Mouse (Mus musculus): Measurements from ENCODE around the gene Ip6k3.

Gene Ip6k3

DNA sequence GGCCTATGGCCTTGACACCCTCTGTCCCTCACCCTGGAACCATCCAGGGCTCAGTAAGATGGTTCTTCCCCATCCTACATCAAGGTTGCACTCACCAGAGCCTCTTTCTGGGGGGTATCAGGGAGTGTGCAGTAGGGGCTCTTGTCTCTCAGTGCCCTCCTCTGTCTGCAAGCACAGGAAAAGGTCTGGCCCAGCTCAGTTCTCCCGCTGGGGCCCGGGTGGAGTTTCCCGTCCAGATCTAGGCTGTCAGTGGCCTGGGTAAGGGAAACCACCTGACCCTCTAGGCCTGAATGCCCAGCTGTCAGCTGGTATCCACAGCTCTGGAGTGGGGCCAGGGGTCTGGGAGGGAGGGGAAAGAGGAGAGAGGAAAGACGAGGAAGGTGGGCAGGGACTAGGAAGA is at the start of gene Ip6k3:
Ip6k3 (minus strand) TSS at position 251 of the 400 bp plus-strand sequence.
- DNase-seq (ENCODE audit: low spot score): no peak

DNA sequence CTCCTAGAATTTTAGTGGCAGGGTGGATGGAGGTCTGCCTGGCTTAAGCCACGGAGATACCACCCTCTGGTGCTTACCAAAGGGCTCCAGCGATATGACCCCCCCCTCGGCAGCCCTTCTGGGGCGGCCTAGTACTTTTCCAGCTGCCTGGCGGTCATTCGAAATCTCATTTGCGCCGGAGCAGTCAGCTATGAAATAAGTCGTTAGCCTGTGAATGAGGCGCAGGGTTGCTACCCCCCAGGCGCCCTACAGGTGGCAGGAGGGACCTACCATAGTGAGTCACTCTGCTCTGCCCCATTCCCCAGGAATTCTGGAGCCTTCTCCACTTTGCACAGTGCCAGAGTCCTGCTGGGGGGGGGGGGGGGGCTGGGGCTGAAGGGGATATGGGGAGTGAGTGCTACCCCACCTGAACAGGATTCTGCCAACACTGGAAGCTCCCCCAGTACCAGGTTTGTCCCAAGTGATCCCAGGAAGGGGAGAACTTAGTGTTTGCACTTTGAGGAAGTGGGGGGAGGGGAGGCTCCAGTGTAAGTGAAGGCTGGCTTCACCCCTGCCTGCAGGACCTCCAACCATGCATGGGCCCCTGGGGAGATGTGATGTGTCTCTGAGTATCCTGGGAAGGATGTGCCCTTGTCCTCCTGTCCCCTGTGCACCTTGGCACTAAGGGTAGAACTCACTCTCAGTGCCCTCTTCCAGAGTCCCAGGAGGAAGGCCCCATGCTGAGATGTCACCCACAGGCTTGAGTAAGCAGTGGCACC is 45.4 kb upstream of the Ip6k3 start:
- DNase-seq (ENCODE audit: low spot score): no peak

DNA sequence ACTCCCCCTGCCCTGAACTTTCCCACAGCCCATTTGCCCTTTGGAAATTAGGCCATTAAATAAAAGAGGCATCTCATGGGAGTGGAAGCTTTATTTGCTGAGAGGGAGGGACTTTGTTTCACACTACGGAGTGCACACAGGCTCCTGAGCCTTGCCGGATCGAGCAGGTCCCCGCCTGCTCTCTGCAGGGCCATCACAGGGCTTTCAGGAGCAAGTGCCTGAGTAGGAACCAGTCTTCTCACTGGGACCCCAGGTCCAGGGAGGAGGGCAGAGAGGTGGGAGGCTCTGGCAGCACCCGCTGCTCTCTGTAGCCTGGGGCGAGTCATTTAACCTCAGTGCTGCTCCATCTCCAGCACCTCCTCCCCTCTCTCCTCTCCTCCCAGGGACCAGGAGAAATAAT is 44.4 kb upstream of the Ip6k3 start:
- DNase-seq (ENCODE audit: low spot score): no peak

DNA sequence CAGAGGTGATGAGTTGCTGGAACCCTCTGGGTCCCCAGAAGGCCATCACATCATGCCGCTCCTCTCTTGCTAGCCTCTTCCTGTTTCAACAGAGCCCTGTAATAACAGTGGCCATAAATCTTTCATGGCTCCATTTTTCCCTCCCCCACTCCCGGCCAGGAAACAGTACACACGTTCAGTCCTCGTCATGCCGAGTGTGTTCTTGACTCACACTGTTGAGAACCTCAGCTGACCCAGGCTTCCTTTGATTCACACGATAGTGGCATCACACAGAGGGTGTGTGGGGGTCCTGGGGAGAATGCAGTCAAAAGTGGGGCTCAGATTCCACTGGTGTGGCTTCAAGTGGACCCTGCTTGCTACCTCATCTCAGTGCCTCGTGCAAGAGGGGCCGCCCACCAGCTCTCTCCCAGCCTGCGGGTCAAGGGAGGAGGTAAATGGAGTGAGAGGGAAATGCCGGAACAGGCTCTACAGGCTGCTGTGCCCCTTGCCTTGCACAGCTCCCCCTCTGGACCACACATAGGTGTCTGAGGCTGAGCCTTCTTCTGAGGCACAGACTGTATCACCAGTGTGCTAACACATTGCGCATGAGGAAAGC is 39.6 kb upstream of the Ip6k3 start:
- no peak for DNase-seq (ENCODE audit: low spot score)

DNA sequence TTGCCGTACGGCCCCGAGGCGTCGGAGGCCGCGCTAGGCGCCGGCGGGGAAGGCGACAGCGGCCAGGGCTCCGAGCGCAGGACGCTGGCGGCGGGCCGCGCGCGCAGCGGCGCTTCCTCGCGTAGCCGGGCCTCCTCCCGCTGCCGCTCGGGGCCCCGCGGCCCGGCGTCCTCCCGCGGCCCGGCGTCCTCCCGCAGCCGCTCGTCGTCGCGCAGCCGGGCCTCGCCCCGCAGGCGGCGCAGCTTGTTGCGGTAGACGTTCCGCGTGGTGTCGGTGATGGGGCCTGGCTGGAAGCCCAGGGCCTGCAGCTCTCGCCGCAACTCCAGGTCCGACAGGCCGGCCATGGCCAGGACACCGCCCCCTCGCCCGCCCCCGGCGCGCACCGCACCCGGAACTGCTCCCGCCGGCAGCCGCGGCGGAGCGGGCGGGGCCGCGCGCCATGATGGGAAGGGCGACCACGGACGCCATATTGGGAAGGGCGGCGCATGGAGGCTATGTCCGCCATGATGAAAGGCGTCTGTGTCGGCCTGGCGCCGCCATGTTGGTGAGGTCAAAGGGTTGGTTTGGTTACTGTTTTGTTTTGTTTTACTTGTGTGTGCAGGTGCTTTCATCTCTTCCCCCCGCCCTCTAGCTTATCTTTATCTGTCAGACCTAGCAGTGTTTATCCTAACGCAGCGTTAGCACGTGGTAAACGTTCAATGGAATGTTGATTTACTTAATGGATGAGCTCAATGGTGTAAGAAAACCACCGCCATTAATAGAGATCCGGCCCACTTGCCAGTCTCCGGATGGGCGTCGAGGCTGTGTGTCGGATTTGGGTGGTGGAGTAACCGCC is 36.7 kb upstream of the Ip6k3 start, which contains the start of gene Lemd2:
Lemd2 (minus strand) TSS at position 395 of the 835 bp plus-strand sequence.
- peak; percentile 93 for DNase-seq (ENCODE audit: low spot score)

DNA sequence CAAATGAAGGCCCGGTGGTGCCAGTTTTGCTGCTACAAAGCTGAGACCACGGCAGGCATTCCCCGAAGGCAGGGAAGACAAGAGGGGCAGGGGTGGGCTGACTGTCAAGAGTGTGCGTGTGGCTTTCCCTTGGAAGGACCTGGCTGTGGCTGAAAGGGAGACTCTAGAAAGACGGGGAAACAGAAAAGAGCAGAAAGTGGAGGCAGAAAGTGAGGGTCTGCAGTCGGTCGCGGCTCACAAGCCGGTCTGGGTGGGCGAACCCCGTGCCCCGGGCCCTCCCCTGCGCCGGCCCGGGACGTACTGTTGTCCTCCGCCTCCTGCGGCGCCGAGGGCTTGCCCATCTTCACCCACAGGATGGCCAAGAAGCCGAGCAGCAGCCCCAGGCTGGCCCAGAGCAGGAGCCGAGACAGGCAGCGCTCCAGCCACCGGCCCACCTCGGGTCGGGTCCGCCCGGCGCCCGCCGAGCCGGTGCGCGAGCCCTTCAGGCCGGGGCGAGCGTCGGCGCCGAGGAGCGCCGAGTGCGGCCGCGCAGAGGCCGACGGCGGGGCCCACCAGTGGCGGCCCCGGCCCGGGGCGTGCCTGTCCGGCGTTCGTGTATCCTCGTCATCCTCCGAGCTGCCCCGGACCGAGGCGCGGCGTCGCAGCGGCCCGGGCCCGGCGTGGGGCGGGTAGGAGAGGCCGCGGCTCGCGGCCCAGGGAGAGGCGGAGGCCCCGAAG is 35.9 kb upstream of the Ip6k3 start:
- DNase-seq (ENCODE audit: low spot score): peak; percentile 43

DNA sequence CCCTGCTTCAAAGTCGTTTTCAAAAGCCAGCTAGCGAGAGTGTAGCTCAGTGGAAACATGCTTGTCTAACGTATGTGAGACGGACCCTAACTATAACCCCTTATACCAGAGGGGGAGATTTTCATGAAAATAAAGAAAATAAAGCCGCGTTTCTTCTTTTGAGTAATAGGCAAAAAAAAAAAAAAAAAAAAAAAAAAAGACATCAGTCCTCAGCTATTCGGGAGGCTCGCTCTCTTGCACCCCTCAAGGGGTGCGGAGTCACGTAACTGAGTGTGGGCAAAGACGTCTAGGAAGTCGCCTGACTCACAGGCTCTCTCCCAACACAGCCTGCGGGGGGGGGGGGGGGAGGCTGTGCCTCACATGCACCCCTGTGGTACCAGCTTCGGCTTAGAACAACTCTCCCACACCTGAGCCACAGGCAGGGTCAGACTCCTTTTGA is 35.3 kb upstream of the Ip6k3 start:
- DNase-seq (ENCODE audit: low spot score): no peak

DNA sequence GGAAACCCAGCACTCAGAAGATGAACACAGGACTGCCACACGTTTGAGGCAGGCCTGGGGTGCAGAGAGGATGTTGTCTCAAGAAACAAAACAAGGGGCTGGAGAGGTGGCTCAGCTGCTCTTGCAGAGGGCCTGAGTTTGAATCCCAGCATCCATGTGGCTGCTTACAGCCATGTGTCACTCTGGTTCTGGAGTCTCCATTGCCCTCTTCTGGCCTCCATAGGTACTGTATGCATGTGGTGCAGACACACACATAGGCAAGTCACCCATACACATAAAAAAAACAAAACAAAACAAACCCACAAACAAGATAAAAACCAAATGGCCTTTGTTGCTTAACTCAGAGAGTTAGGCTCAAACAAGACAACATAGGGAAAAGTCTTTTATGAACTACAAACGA is 34.4 kb upstream of the Ip6k3 start:
- peak; percentile 40 for DNase-seq (ENCODE audit: low spot score)

DNA sequence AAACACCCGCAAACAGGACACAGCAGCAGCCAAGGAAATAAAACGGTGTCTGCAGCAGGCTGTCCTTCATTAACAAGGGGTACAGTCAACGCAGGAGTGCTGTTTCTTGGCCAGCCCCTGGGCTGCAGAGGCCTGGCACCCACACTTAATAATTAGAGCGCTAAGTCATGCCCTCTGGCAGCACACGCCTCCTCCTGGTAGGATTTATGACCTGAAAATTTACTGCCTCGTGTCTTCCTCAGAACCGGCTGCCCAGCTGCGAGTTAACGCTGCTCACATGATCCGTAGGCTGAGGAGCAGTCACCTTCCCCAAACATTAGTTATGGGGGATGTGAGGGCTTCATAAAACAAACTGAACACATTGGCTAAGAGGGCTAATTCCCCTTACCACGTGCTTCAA is 33.2 kb upstream of the Ip6k3 start:
- no peak for DNase-seq (ENCODE audit: low spot score)

DNA sequence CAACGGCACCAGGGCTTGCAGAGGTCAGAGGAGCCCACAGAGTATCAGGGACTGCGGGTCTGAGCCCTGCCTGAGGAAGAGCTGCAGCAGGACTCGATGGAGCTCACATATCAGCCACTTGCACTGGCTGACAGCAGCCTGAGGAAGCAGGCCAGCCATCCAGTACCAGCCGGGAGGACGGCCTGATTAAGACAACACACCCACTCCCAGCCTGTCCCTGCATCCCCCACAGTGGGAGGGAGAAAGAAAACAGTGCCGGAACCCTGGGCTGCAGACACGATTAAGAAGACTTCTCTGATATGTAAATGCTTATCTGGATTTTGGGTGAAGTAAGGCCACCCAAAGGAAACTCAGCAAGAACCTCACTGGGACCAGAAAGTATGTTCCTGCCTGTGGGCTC is 32.3 kb upstream of the Ip6k3 start:
- DNase-seq (ENCODE audit: low spot score): no peak

DNA sequence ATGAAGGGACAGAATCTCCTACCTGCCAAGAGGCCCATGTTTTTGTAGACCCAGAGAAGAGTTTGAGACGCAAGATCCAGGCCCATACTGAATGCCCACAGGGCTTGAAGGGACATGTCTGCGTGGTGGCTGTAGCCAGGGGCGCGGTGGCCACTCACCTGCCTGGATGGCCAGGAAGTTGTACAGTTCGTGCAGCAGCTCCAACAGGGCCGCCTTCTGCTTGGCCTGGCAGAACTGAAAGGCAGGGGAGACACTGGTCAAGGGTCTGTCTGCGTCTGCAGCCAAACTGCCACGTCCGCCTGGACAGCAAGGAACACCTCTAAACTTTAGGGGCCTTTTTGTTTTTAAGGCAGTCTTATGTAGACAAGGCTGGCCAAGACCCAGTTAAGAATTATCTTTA is 31.6 kb upstream of the Ip6k3 start:
- no peak for DNase-seq (ENCODE audit: low spot score)

DNA sequence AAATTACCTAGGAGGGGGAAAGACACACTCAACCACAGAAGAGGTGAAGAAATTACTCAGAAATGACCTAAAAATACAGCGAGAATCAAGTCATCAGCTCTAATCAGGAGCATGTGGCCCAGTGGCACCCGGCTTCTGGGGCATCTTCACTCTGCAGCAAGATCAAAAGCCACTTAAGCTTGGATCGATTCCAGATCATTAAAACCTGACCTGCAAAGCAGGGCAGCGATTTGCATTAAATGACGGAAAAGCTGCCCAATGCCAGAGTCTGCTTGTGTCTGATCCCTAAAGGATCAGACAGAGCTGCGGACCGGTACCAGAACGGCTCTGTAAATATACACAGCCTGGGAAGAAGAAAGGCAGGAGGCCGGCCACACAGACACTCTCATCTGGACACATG is 28.6 kb upstream of the Ip6k3 start:
- no peak for DNase-seq (ENCODE audit: low spot score)

DNA sequence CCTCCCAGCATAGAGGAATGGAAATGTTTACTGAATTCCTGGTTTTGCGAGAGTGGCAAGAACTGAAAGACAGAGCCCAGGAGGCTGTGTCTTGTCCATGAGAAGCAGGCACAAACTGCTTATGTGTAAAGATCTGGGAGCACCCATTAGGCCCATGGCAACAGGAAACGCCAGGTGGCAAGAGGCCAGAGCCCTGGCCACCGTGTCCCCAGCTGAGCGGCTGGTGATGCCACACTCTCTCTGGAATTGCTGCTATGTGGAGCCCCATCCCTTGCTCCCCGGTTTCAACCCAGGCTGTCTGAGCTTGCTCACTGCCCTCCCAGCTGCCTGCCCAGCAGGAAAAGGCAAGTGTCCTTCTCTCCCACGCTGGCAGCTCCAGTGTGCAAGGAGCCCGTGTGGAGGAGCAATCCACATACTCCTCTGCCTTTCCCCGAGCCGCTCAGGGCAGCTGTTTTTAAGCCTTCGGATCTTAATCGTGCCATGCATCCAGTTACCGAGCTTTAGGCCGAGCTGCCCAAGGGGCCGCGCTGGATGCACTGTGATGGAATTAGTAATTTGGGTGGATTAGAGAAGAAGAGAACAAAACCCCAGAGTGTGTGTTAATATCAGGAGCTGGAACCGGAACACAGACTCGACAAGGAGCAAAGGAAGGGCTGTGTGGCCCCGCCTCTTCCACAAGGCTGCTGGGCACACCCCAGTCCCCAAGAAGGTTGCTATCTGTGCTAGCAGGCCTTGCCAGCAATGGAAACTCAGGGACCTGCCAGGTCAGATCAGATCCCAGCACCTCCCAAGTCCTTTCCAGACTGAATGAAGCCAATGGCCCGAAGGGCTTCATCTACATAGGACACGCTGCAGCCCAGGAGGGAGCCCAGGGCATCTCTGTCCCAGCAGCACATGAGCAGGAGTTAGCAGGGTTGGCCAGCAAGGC is 26.9 kb upstream of the Ip6k3 start:
- peak; percentile 73 for DNase-seq (ENCODE audit: low spot score)

DNA sequence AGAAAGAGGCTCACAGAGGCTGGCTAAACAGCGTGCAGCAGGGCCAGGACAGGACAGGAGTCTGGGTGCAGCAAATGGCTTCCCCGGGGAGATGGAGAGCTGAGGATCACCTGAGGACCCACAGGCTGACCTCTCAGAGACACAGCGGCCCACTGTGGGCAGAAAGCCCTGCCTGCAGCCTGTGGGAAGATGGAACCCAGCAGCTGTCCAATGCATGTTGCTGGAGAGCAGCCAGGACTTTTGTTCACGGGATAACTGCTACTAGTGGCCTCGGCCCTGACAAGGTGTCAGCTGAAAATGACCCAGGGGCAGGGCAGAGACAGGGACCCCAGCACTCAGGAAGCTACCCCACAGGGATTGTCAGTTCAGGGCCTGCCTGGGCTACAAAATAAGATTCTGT is 24.2 kb upstream of the Ip6k3 start:
- no peak for DNase-seq (ENCODE audit: low spot score)

DNA sequence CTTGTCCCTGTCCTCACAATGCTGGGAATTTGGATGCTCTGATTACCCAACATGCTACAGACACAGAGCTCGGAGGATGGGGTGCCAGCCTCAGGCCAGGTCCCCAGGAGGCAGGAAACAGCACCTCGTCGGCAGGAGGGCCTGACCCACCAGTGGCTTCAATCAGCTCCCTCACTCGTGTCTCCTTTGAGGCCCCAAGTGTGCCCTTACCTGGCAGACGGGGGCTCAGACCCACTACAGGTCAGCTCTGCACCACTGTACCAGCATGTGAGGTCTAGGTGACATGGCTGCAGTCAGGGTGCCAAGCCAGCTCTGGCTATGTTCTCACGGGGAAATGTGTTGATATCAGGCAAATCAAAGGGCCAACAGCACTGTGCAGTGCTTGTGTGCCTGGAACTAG is 23.6 kb upstream of the Ip6k3 start:
- DNase-seq (ENCODE audit: low spot score): no peak

DNA sequence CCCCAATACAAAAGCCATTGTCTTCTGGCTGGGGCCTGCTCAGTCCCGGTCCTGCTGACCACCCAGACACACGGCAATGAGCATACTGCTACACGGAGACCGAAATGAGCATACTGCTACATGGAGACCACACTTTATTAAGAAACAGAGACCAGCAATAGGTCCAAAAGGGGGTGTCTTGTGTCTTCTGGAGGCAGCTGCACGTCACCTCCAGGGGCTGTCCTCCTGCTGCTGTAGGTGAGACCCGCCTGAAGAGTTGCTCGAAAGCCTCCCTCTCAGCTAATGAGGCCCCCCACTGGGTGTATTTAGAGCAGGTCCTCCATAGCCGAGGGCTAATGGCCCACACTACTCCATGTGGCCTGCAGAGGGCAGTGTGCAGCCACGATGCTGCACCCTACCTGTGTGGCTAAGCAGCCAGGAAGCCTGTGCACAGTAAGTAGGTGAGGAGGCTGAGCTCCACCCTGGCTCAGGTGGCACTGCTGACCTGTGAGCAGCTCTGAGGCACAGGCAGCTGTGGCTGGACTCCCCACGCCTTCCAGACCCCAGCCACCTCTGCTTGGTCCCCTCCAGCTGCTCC is 22.1 kb upstream of the Ip6k3 start:
- DNase-seq (ENCODE audit: low spot score): peak; percentile 60

DNA sequence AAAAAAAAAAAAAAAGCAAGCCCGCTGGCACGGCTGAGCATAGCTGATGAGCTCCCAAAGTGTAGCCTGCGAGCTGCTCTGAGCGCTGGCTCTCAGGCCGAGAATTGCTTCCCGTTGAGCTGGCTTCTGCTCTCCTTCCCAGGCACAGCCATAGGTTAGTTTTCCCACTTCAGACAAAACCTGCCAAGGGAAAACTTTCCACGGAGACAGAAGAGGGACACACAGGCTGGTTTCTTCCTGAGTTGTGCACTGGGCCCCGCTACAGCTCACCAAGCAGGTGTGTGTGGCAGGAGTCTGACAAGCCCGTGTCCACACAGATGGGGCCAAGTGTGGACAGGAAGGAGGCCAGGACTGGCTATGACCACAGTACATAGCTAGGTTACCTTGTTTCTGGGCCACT is 21.3 kb upstream of the Ip6k3 start:
- no peak for DNase-seq (ENCODE audit: low spot score)

DNA sequence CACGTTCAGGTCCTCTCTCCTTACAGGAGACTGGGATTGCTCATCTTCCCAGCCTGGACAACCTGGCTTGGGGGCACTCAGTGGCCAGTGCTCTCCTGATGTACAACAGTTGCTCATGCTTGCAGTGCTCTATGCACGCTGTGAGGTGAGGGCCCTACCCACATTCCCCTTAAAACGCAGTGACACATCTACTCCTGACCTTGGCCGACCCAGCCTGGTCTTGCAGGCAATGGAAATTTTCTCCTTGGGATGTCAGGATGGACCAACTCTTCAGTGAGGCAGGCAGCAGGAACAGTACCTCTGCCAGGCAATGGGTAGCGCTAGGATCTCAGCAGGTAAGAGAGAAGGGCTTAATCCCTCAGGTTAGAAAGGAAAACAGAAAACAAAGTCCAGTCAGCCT is 19.5 kb upstream of the Ip6k3 start:
- DNase-seq (ENCODE audit: low spot score): no peak

DNA sequence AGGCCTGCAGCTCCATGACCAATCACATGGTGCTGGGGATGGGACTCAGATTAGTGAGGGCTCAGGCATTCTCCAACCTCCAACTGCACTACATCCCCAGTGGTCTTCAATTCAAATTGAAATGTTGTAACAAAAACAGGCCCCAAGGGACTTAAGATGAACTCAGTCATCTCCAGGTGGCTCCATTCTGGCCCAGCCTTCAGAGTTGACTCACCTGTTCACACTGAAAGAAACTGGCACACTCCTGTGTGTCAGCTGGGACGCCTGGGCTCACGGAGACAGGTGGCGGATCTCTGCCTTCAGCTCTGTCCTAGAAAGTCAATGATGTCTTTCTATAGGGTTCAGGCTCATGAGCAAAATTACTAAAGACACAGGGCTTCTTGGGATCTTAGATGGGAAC is 18.5 kb upstream of the Ip6k3 start:
- no peak for DNase-seq (ENCODE audit: low spot score)

DNA sequence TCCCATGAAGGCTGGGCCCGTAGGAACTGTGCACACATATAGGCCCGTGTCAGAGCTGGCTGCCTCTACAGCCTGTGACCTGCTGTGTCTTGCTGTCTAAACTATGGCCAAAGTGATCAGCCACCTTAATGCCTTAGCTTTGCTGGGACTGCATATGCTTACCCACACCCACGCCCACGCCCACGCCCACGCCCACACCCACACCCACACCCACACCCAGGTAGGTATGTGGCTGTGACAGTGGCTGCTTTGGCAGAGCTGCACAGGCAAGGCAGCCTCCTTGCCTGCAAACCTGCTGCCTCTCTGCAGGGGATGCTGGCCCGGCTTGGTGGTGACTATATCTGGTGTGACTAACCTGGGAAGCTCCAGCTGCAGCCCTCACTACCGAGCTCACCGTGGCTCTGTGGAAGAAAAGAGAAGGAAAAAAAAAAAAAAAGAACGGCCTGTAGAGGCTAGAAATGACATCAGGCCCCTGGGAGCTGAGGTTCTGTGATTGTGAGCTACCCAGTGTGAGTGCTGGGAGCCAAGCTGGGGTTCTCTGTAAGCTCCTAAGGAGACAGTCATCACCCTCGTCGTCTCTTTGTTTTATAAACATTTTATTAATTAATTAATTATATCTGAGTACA is 16.2 kb upstream of the Ip6k3 start:
- peak; percentile 43 for DNase-seq (ENCODE audit: low spot score)

Data from c-Kit-positive CD71-positive TER-119-positive erythroid progenitor cells, embryonic 14.5 days (primary cell).